Mouse (Mus musculus): ENCODE data around the gene Pxmp4. TPM values are rescaled to one million over a fixed set of nuclear protein-coding genes. Genes with fewer than 3 reads are reported as not detected.

The Pxmp4 gene
- total RNA-seq, 2 experiments from 2014 or later, result 17.4 to 18.6 TPM

- intact Hi-C loops (cut with DNase I), result no loop called here
- DNase-seq (ENCODE audit: extremely low spot score in 1 of 2, low spot score in 2 of 2), result no peak
These were observed 22.9 kb downstream of the Pxmp4 start for GRCm38 (mm10) chr2:154580586-154580985.

- intact Hi-C loops (cut with DNase I), result no loop called here
- no peak for DNase-seq (ENCODE audit: extremely low spot score in 1 of 2, low spot score in 2 of 2)
These were observed 25.8 kb downstream of the Pxmp4 start for GRCm38 (mm10) chr2:154577744-154578067.

GRCm38 (mm10) chr2:154576876-154577743, 26.4 kb downstream of the Pxmp4 start:
- DNase-seq (ENCODE audit: extremely low spot score in 1 of 2, low spot score in 2 of 2), result no peak
- intact Hi-C loops (cut with DNase I), result no loop called here

- intact Hi-C loops (cut with DNase I), result no loop called here
- DNase-seq (ENCODE audit: extremely low spot score in 1 of 2, low spot score in 2 of 2), result no peak
These were observed 29.2 kb downstream of the Pxmp4 start for GRCm38 (mm10) chr2:154574271-154574670.

- intact Hi-C loops (cut with DNase I), result no loop called here
- DNase-seq (ENCODE audit: extremely low spot score in 1 of 2, low spot score in 2 of 2), result no peak
These were observed 30.5 kb downstream of the Pxmp4 start for GRCm38 (mm10) chr2:154572996-154573395.

DNA sequence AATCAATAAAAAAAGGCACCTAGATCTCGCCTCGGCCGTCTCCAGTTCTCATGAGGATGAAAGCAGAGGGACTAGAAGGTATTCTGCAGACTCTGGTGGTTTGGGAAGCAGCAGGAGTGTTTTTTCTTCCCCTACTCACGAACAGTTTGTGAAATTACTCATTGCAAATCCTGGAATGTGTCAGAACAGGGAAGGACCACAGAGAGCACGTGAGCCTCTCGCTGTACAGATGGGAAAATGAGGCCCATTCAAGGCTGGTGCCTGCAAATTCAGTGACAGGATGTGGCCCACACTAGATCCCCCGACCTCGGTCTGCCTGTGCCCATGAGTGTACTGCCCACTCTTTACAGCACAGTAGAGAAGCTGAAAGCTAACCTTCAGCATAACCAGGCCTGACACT, 31.5 kb downstream of the Pxmp4 start:
- DNase-seq (ENCODE audit: extremely low spot score in 1 of 2, low spot score in 2 of 2), result no peak
- intact Hi-C loops (cut with DNase I), result no loop called here

- no peak for DNase-seq (ENCODE audit: extremely low spot score in 1 of 2, low spot score in 2 of 2)
- intact Hi-C loops (cut with DNase I), result no loop called here
These were observed 32.2 kb downstream of the Pxmp4 start for GRCm38 (mm10) chr2:154571266-154571665.

DNA sequence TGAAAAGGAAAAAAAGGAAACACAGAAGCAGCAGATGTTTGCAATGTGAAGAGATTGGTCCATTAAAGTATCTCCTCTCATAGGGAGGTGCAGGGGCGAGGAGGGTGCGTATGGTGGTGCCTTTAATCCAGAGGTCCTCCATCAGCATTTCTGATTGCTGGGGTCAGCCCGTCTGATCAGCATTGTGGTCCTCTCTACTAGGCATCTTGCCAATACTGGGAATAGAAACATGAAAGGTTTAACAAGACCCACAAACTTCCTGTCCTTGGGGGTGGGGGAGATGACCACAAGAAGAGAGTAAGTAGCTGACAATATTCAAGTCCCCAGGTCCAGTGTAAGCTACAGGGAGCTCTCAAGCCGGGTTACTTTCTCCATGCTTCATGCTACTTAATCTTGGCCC, 32.8 kb downstream of the Pxmp4 start:
- DNase-seq (ENCODE audit: extremely low spot score in 1 of 2, low spot score in 2 of 2), result no peak
- intact Hi-C loops (cut with DNase I), result no loop called here

DNA sequence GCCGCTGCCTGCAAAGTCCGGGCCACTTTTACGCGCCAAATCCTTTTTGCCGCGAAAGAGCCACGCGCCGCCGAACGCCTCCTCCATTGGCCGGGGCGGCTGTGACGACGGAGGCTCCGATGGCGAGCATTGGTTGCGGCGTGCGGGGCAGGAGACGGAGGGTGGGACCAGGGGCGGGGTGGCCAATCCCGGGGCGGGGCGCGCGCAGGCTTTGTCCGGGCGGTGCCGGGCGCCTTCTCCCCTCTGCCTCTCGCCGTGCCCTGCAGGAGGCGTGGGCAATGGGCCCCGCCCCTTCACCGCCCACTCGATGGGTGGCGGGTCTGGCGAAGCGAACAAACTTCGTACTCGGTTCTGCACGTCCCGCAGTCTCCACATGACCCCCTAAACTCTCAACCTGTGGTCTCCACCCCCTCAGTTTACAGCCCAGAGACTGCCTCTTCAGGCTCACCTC, 33.6 kb downstream of the Pxmp4 start, which contains the start of gene E2f1:
Gene E2f1, minus strand, starts transcription at position 57 of the 451 bp plus-strand sequence.
- intact Hi-C loops (cut with DNase I), result no loop called here
- peak; percentile 93 to 97 for DNase-seq (ENCODE audit: extremely low spot score in 1 of 2, low spot score in 2 of 2)

- DNase-seq (ENCODE audit: extremely low spot score in 1 of 2, low spot score in 2 of 2), result peak in 1 of 2 experiments; percentile 77
- intact Hi-C loops (cut with DNase I), result no loop called here
These were observed 34.3 kb downstream of the Pxmp4 start for GRCm38 (mm10) chr2:154569071-154569748.

DNA sequence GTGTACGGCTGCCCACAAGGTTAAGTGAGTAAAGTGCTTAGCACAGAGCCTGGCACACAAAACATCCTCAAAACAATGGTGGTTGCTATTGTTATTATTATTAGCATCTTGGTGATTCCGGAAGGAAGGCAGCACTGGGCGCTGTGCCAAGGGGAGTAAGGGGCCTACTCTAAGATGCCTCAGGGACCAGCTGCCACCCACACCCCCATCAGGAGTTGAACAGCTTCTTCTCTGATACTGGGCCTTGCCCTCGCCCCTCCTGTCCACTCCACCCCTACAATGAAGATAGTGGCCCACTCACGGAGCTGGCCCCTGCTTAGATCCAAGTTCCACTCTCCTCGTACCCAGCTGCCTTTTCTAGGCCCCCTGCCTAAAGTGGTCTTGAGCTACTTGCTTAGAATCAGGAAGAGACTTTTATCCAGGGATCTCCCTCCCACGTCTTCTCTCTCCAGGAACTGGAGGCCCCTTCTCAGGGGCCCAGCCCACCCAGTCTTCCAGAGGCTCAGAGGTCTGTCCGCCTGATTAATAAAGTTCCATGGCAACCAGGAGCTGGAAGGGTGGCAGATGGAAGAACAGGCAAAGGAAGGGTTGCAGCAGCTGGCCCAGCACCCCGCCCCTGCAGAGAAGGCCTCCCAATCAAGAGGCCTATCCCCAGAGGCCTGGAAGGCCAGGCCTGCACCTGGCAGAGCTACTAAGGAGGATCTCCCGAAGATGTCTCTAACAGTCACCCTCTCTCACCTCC, 35.0 kb downstream of the Pxmp4 start:
- intact Hi-C loops (cut with DNase I), result no loop called here
- DNase-seq (ENCODE audit: extremely low spot score in 1 of 2, low spot score in 2 of 2), result peak in 1 of 2 experiments; percentile 72

- intact Hi-C loops (cut with DNase I), result no loop called here
- no peak for DNase-seq (ENCODE audit: extremely low spot score in 1 of 2, low spot score in 2 of 2)
These were observed 35.7 kb downstream of the Pxmp4 start for GRCm38 (mm10) chr2:154567766-154568165.

DNA sequence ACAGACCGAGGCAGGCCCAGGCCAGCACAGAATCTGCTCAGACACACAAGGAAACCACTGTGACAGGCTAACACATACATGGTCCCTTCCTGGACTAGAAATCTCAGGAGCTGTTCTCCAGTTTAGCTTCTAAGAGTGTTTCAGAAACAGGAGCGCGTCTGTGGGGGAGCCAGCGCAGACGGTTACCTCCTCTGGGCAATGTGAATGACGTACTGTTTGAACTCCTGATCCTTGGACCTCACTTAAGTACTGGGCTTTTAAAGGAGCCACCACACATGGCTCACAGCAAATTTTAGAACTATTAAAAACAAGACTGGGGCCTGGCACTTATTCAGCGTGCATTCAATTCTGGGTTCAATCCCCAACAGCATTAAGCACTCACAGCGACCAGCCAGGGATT, 36.9 kb downstream of the Pxmp4 start:
- intact Hi-C loops (cut with DNase I), result no loop called here
- DNase-seq (ENCODE audit: extremely low spot score in 1 of 2, low spot score in 2 of 2), result no peak

DNA sequence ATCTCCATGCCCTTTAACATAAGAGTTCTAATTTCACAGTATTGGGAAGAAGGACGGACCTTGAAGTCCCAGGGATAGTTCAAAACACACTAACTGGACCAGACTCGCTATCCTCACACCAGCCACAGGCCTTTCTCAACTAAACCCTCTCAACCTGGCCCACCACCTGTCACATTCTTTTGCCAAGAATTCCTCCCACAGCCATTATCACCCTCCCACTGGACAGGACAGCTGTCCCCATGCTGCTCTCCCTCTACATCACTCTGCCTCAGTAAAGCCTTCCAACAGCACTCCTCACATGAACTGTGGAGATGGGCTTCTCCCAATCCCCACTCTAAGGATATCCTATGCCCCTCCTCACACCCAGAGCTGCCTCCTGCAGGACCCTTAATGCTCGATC, 37.9 kb downstream of the Pxmp4 start:
- DNase-seq (ENCODE audit: extremely low spot score in 1 of 2, low spot score in 2 of 2), result no peak
- intact Hi-C loops (cut with DNase I), result no loop called here

DNA sequence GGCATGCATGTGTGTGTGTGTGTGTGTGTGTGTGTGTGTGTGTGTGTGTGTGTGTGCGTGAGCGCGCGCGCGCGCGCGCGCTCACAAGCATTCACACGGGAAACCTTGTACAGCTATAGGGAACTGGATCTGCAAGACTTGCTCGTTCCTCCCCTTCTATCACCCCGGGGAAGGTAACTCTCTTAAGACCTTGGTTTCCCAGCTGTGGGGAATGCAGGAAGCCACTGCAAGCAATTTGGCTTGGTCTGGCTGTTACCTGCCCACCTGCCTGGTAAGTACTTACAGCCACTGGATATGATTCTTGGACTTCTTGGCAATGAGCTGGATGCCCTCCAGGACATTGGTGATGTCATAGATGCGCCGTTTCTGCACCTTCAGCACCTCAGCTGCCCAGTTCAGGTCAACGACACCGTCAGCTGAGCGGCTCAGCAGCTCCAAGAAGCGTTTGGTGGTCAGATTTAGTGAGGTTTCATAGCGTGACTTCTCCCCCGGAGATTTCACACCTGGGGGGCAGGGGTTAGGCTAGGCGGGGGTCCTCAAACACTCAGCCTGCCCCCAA, 39.8 kb downstream of the Pxmp4 start:
- DNase-seq (ENCODE audit: extremely low spot score in 1 of 2, low spot score in 2 of 2), result no peak
- intact Hi-C loops (cut with DNase I), result no loop called here

GRCm38 (mm10) chr2:154558264-154559039, 45.1 kb downstream of the Pxmp4 start, which contains the start of gene Necab3:
Necab3 (minus strand) TSS chr2:154558890.
- intact Hi-C loops (cut with DNase I), result loop anchor here (10.0 kb wide), 1 partner anchor 56 kb away; the partner anchor contains the start of genes 4930519P11Rik and Zfp341
- DNase-seq (ENCODE audit: extremely low spot score in 1 of 2, low spot score in 2 of 2), result peak in 1 of 2 experiments; percentile 78

- intact Hi-C loops (cut with DNase I), result loop anchor here (10.0 kb wide), 1 partner anchor 57 kb away; the partner anchor contains the start of genes 4930519P11Rik and Zfp341
- DNase-seq (ENCODE audit: extremely low spot score in 1 of 2, low spot score in 2 of 2), result no peak
These were observed 46.2 kb downstream of the Pxmp4 start for GRCm38 (mm10) chr2:154557184-154557832.

GRCm38 (mm10) chr2:154555235-154555634, 48.3 kb downstream of the Pxmp4 start:
- intact Hi-C loops (cut with DNase I), result loop anchor here (10.0 kb wide), 1 partner anchor 60 kb away; the partner anchor contains the start of genes 4930519P11Rik and Zfp341
- peak in 1 of 2 experiments; percentile 74 for DNase-seq (ENCODE audit: extremely low spot score in 1 of 2, low spot score in 2 of 2)
